Mouse (Mus musculus): Measurements from ENCODE around the gene Slc41a2. TPM values are rescaled to one million over a fixed set of nuclear protein-coding genes. Genes with fewer than 3 reads are reported as not detected.

Slc41a2 gene
- polyA plus RNA-seq, 1 experiment from 2014 or later = 0.08 TPM

GRCm38 (mm10) chr10:83248036-83248435 is 89.6 kb downstream of the Slc41a2 start:
- Histone ChIP-seq H3K4me2 (no peak overlapping the region), H3K27me3 (replicated peaks; ENCODE audit: control insufficient read depth, insufficient read depth, low read length) (no peaks in the 10 kb centered on the region), H3K9ac (ENCODE audit: low read depth, low read length) (no peak overlapping the region), H3K9me3 (ENCODE audit: control insufficient read depth, low read length) (no peaks in the 10 kb centered on the region), H3K36me3 (ENCODE audit: control insufficient read depth, insufficient read depth, low read length) (no peaks in the 10 kb centered on the region), H3K27ac (ENCODE audit: low read depth, low read length) (no peak overlapping the region), H3K4me3 (ENCODE audit: low read depth, low read length) (no peak overlapping the region), H3K4me1 (replicated peaks; ENCODE audit: control insufficient read depth, insufficient read depth, low read length) (no peaks in the 10 kb centered on the region)
- no peak for ATAC-seq (replicated peaks; ENCODE audit: low FRiP score)
- no peak for DNase-seq (ENCODE audit: low spot score)
- 76% methylated on average over 7 of the region's 7 CpGs for WGBS

- H3K36me3 ChIP-seq (ENCODE audit: control insufficient read depth, insufficient read depth, low read length) = no peaks in the 10 kb centered on the region
- no peaks in the 10 kb centered on the region for H3K4me1 ChIP-seq (replicated peaks; ENCODE audit: control insufficient read depth, insufficient read depth, low read length)
- no peak for DNase-seq (ENCODE audit: low spot score)
- H3K9me3 ChIP-seq (ENCODE audit: control insufficient read depth, low read length) = no peaks in the 10 kb centered on the region
- H3K27me3 ChIP-seq (replicated peaks; ENCODE audit: control insufficient read depth, insufficient read depth, low read length) = no peaks in the 10 kb centered on the region
- no peak overlapping the region for H3K9ac ChIP-seq (ENCODE audit: low read depth, low read length)
- ATAC-seq (replicated peaks; ENCODE audit: low FRiP score) = no peak
- H3K4me3 ChIP-seq (ENCODE audit: low read depth, low read length) = no peak overlapping the region
- no peak overlapping the region for H3K27ac ChIP-seq (ENCODE audit: low read depth, low read length)
- no peak overlapping the region for H3K4me2 ChIP-seq
- WGBS = 79% methylated on average over 7 of the region's 7 CpGs
Observed at GRCm38 (mm10) chr10:83245720-83246119, 92.0 kb downstream of the Slc41a2 start.

GRCm38 (mm10) chr10:83244131-83244530 is 93.6 kb downstream of the Slc41a2 start:
- H3K27me3 ChIP-seq (replicated peaks; ENCODE audit: control insufficient read depth, insufficient read depth, low read length) = no peaks in the 10 kb centered on the region
- H3K36me3 ChIP-seq (ENCODE audit: control insufficient read depth, insufficient read depth, low read length) = no peaks in the 10 kb centered on the region
- 67% methylated on average over 6 of the region's 6 CpGs for WGBS

GRCm38 (mm10) chr10:83242106-83242686 is 95.5 kb downstream of the Slc41a2 start:
- no peaks in the 10 kb centered on the region for H3K4me1 ChIP-seq (replicated peaks; ENCODE audit: control insufficient read depth, insufficient read depth, low read length)
- 65% methylated on average over 11 of the region's 11 CpGs for WGBS
- DNase-seq (ENCODE audit: low spot score) (no peak), ATAC-seq (replicated peaks; ENCODE audit: low FRiP score) (no peak)
- H3K4me2 ChIP-seq = no peak overlapping the region
- H3K27ac ChIP-seq (ENCODE audit: low read depth, low read length) = no peak overlapping the region
- no peak overlapping the region for H3K4me3 ChIP-seq (ENCODE audit: low read depth, low read length)
- H3K27me3 ChIP-seq (replicated peaks; ENCODE audit: control insufficient read depth, insufficient read depth, low read length) = no peaks in the 10 kb centered on the region
- H3K9ac ChIP-seq (ENCODE audit: low read depth, low read length) = no peak overlapping the region
- no peaks in the 10 kb centered on the region for H3K9me3 ChIP-seq (ENCODE audit: control insufficient read depth, low read length)
- no peaks in the 10 kb centered on the region for H3K36me3 ChIP-seq (ENCODE audit: control insufficient read depth, insufficient read depth, low read length)

More at GRCm38 (mm10) chr10:83244131-83244530, 93.6 kb downstream of the Slc41a2 start:
- H3K4me2 ChIP-seq = no peak overlapping the region
- no peak overlapping the region for H3K4me3 ChIP-seq (ENCODE audit: low read depth, low read length)
- H3K27ac ChIP-seq (ENCODE audit: low read depth, low read length) = no peak overlapping the region
- ATAC-seq (replicated peaks; ENCODE audit: low FRiP score) = no peak
- H3K9me3 ChIP-seq (ENCODE audit: control insufficient read depth, low read length) = no peaks in the 10 kb centered on the region
- no peak overlapping the region for H3K9ac ChIP-seq (ENCODE audit: low read depth, low read length)
- no peak for DNase-seq (ENCODE audit: low spot score)
- H3K4me1 ChIP-seq (replicated peaks; ENCODE audit: control insufficient read depth, insufficient read depth, low read length) = no peaks in the 10 kb centered on the region

GRCm38 (mm10) chr10:83234391-83234790 is 103.3 kb downstream of the Slc41a2 start:
- Histone ChIP-seq H3K9ac (ENCODE audit: low read depth, low read length) (no peak overlapping the region), H3K36me3 (ENCODE audit: control insufficient read depth, insufficient read depth, low read length) (no peaks in the 10 kb centered on the region), H3K4me3 (ENCODE audit: low read depth, low read length) (no peak overlapping the region), H3K27ac (ENCODE audit: low read depth, low read length) (no peak overlapping the region), H3K4me2 (no peak overlapping the region), H3K27me3 (replicated peaks; ENCODE audit: control insufficient read depth, insufficient read depth, low read length) (no peaks in the 10 kb centered on the region), H3K9me3 (ENCODE audit: control insufficient read depth, low read length) (no peaks in the 10 kb centered on the region), H3K4me1 (replicated peaks; ENCODE audit: control insufficient read depth, insufficient read depth, low read length) (no peaks in the 10 kb centered on the region)
- ATAC-seq (replicated peaks; ENCODE audit: low FRiP score) = no peak
- DNase-seq (ENCODE audit: low spot score) = no peak
- WGBS = 56% methylated on average over 4 of the region's 4 CpGs

- 54% methylated on average over 3 of the region's 3 CpGs for WGBS
- Histone ChIP-seq H3K36me3 (ENCODE audit: control insufficient read depth, insufficient read depth, low read length) (no peaks in the 10 kb centered on the region), H3K4me2 (no peak overlapping the region), H3K27me3 (replicated peaks; ENCODE audit: control insufficient read depth, insufficient read depth, low read length) (no peaks in the 10 kb centered on the region), H3K4me1 (replicated peaks; ENCODE audit: control insufficient read depth, insufficient read depth, low read length) (no peaks in the 10 kb centered on the region), H3K9ac (ENCODE audit: low read depth, low read length) (no peak overlapping the region), H3K4me3 (ENCODE audit: low read depth, low read length) (no peak overlapping the region), H3K9me3 (ENCODE audit: control insufficient read depth, low read length) (no peaks in the 10 kb centered on the region), H3K27ac (ENCODE audit: low read depth, low read length) (no peak overlapping the region)
- DNase-seq (ENCODE audit: low spot score) (no peak), ATAC-seq (replicated peaks; ENCODE audit: low FRiP score) (no peak)
Observed at GRCm38 (mm10) chr10:83233967-83234366, 103.7 kb downstream of the Slc41a2 start.

- Histone ChIP-seq H3K4me2 (no peak overlapping the region), H3K36me3 (ENCODE audit: control insufficient read depth, insufficient read depth, low read length) (no peaks in the 10 kb centered on the region), H3K27me3 (replicated peaks; ENCODE audit: control insufficient read depth, insufficient read depth, low read length) (no peaks in the 10 kb centered on the region), H3K9me3 (ENCODE audit: control insufficient read depth, low read length) (no peaks in the 10 kb centered on the region), H3K4me3 (ENCODE audit: low read depth, low read length) (no peak overlapping the region), H3K27ac (ENCODE audit: low read depth, low read length) (no peak overlapping the region), H3K4me1 (replicated peaks; ENCODE audit: control insufficient read depth, insufficient read depth, low read length) (0 out of 2 replicates have a peak, but pooled peaks cover 2% of the 10 kb centered on the region), H3K9ac (ENCODE audit: low read depth, low read length) (no peak overlapping the region)
- ATAC-seq (replicated peaks; ENCODE audit: low FRiP score) (no peak), DNase-seq (ENCODE audit: low spot score) (no peak)
- 35% methylated on average over 4 of the region's 4 CpGs for WGBS
Observed at GRCm38 (mm10) chr10:83228626-83229025, 109.1 kb downstream of the Slc41a2 start.

GRCm38 (mm10) chr10:83224999-83225398 is 112.7 kb downstream of the Slc41a2 start:
- Histone ChIP-seq H3K9ac (ENCODE audit: low read depth, low read length) (no peak overlapping the region), H3K36me3 (ENCODE audit: control insufficient read depth, insufficient read depth, low read length) (no peaks in the 10 kb centered on the region), H3K27ac (ENCODE audit: low read depth, low read length) (no peak overlapping the region), H3K4me3 (ENCODE audit: low read depth, low read length) (no peak overlapping the region), H3K9me3 (ENCODE audit: control insufficient read depth, low read length) (no peaks in the 10 kb centered on the region), H3K4me1 (replicated peaks; ENCODE audit: control insufficient read depth, insufficient read depth, low read length) (0 out of 2 replicates have a peak, but pooled peaks cover 2% of the 10 kb centered on the region), H3K4me2 (no peak overlapping the region), H3K27me3 (replicated peaks; ENCODE audit: control insufficient read depth, insufficient read depth, low read length) (no peaks in the 10 kb centered on the region)
- ATAC-seq (replicated peaks; ENCODE audit: low FRiP score) = no peak
- no peak for DNase-seq (ENCODE audit: low spot score)
- 39% methylated on average over 3 of the region's 3 CpGs for WGBS

- no peak for ATAC-seq (replicated peaks; ENCODE audit: low FRiP score)
- Histone ChIP-seq H3K4me1 (replicated peaks; ENCODE audit: control insufficient read depth, insufficient read depth, low read length) (no peaks in the 10 kb centered on the region), H3K27ac (ENCODE audit: low read depth, low read length) (no peak overlapping the region), H3K9me3 (ENCODE audit: control insufficient read depth, low read length) (no peaks in the 10 kb centered on the region), H3K4me3 (ENCODE audit: low read depth, low read length) (no peak overlapping the region), H3K36me3 (ENCODE audit: control insufficient read depth, insufficient read depth, low read length) (no peaks in the 10 kb centered on the region), H3K27me3 (replicated peaks; ENCODE audit: control insufficient read depth, insufficient read depth, low read length) (no peaks in the 10 kb centered on the region), H3K4me2 (no peak overlapping the region), H3K9ac (ENCODE audit: low read depth, low read length) (no peak overlapping the region)
- DNase-seq (ENCODE audit: low spot score) = no peak
- WGBS = 74% methylated on average over 3 of the region's 3 CpGs
Observed at GRCm38 (mm10) chr10:83220847-83221246, 116.8 kb downstream of the Slc41a2 start.
